Mouse (Mus musculus) midbrain, postnatal 0 days (tissue): Measurements from ENCODE around the gene Ctsd. TPM values are rescaled to one million over a fixed set of nuclear protein-coding genes. Genes with fewer than 3 reads are reported as not detected.

Source experiments
- ATAC-seq: fragments of 200-750 bp; cut with Nextera tagmentation; 2 replicates; pipeline ENCODE4 v1.8.0; 2017; ENCODE audit warnings: moderate number of reproducible peaks, mild to moderate bottlenecking, moderate TSS enrichment, moderate library complexity; ENCODE audit not compliant: low FRiP score
- DNase-seq: peaks from one replicate; pipeline ENCODE4 v3.0.0-alpha.2; 2015; ENCODE audit warnings: low spot score
- H3K27ac ChIP-seq: fragments of 300-500 bp; sonication (generic); 2 replicates; pipeline ENCODE4 v1.5.1; 2014; ENCODE audit warnings: low read depth, mild to moderate bottlenecking, low read length, mixed read lengths
- H3K27me3 ChIP-seq: fragments of 300-500 bp; sonication (generic); 2 replicates; pipeline ENCODE4 v1.6.1; 2014; ENCODE audit warnings: low read length, control low read depth, mixed read lengths; ENCODE audit not compliant: insufficient read depth
- H3K36me3 ChIP-seq: fragments of 300-500 bp; sonication (generic); 2 replicates; pipeline ENCODE4 v1.6.1; 2014; ENCODE audit warnings: low read length, control low read depth, mixed read lengths; ENCODE audit not compliant: insufficient read depth
- H3K4me1 ChIP-seq: fragments of 300-500 bp; sonication (generic); 2 replicates; pipeline ENCODE4 v1.6.1; 2014; ENCODE audit warnings: mild to moderate bottlenecking, control low read depth, antibody characterized with exemption, low read length, mixed read lengths; ENCODE audit not compliant: insufficient read depth
- H3K4me2 ChIP-seq: fragments of 300-500 bp; sonication (generic); 2 replicates; pipeline ENCODE4 v1.6.1; 2014; ENCODE audit warnings: low read depth, mild to moderate bottlenecking, low read length, mixed read lengths; ENCODE audit not compliant: poor library complexity, severe bottlenecking
- H3K4me3 ChIP-seq: fragments of 300-500 bp; sonication (generic); 2 replicates; pipeline ENCODE4 v1.5.1; 2014; ENCODE audit warnings: low read depth, mild to moderate bottlenecking, low read length, moderate library complexity
- H3K9ac ChIP-seq: fragments of 300-500 bp; sonication (generic); replicated peaks from 2 replicates; pipeline ENCODE4 v1.6.1; 2014; ENCODE audit warnings: mild to moderate bottlenecking, low read length, moderate library complexity, mixed read lengths; ENCODE audit not compliant: poor library complexity, severe bottlenecking
- H3K9me3 ChIP-seq: fragments of 300-500 bp; sonication (generic); 2 replicates; pipeline ENCODE4 v1.6.1; 2016; ENCODE audit warnings: low read length, control low read depth
- CTCF ChIP-seq: IDR thresholded peaks from 2 replicates; pipeline ENCODE4 v1.5.1; 2016; ENCODE audit warnings: antibody characterized with exemption, mild to moderate bottlenecking
- WGBS: fragments of 180-500 bp; shearing (Covaris S2); extraction: QIAGEN DNeasy Blood & Tissue Kit; methylation state at CpG from one replicate; pipeline ENCODE4 v1.1.7; 2014; 5-methylcytosine and 5-hydroxymethylcytosine counted together
- polyA plus RNA-seq: library from polyadenylated mRNA; unstranded; fragments of >200 nt; fragmentation: Nextera tagmentation; extraction: Ambion mirVana; gene quantifications from 2 replicates; pipeline ENCODE4 v1.2.1, GENCODE M21; 2015
- total RNA-seq: library from RNA; depleted of rRNA; stranded (reverse); fragments of >200 nt; gene quantifications from 2 replicates; pipeline ENCODE4 v1.2.3, GENCODE M21; 2014

The Ctsd gene
- total and polyA plus RNA-seq, 2 experiments from 2014 or later: 320 to 652 TPM

GRCm38 (mm10) chr7:142381175-142381574 is 6.7 kb downstream of the Ctsd start:
- no peak for DNase-seq
- Histone ChIP-seq H3K4me2 (no peak overlapping the region), H3K4me1 (peaks cover 3% of the 10 kb centered on the region; the same call in 1 of the 2 replicates), H3K27ac (no peak overlapping the region), H3K4me3 (no peak overlapping the region), H3K27me3 (no peaks in the 10 kb centered on the region), H3K36me3 (peaks cover 79% of the 10 kb centered on the region), H3K9me3 (no peaks in the 10 kb centered on the region), H3K9ac (no peak overlapping the region)
- no peak for TF ChIP-seq CTCF
- 94% methylated on average over 4 of the region's 4 CpGs for WGBS
- no peak for ATAC-seq

- no peak for TF ChIP-seq CTCF
- H3K4me1 ChIP-seq: no peaks in the 10 kb centered on the region
- DNase-seq (no peak), ATAC-seq (no peak)
- H3K27me3 ChIP-seq: no peaks in the 10 kb centered on the region
- H3K4me2 ChIP-seq: no peak overlapping the region
- H3K4me3 ChIP-seq: no peak overlapping the region
- H3K27ac ChIP-seq: no peak overlapping the region
- H3K9me3 ChIP-seq: no peaks in the 10 kb centered on the region
- H3K36me3 ChIP-seq: peaks cover 77% of the 10 kb centered on the region
- 86% methylated on average over 6 of the region's 6 CpGs for WGBS
- H3K9ac ChIP-seq: no peak overlapping the region
Observed at GRCm38 (mm10) chr7:142379186-142379585, 8.7 kb downstream of the Ctsd start.

GRCm38 (mm10) chr7:142377233-142377925 is 10.5 kb downstream of the Ctsd start:
- Histone ChIP-seq H3K36me3 (peaks cover 61% of the 10 kb centered on the region), H3K9me3 (no peaks in the 10 kb centered on the region), H3K4me1 (no peaks in the 10 kb centered on the region), H3K27ac (no peak overlapping the region), H3K4me3 (no peak overlapping the region), H3K9ac (no peak overlapping the region), H3K27me3 (0 out of 2 replicates have a peak, but pooled peaks cover 5% of the 10 kb centered on the region), H3K4me2 (no peak overlapping the region)
- ATAC-seq (no peak), DNase-seq (no peak)
- TF ChIP-seq CTCF: no peak
- WGBS: 94% methylated on average over 14 of the region's 14 CpGs

- DNase-seq (no peak), ATAC-seq (no peak)
- H3K4me2 ChIP-seq: no peak overlapping the region
- 90% methylated on average over 4 of the region's 4 CpGs for WGBS
- no peak for TF ChIP-seq CTCF
- no peak overlapping the region for H3K9ac ChIP-seq
- H3K27ac ChIP-seq: no peak overlapping the region
- H3K36me3 ChIP-seq: peaks cover 48% of the 10 kb centered on the region
- H3K4me1 ChIP-seq: no peaks in the 10 kb centered on the region
- no peak overlapping the region for H3K4me3 ChIP-seq
- peaks cover 12% of the 10 kb centered on the region; the same call in 1 of the 2 replicates for H3K27me3 ChIP-seq
- no peaks in the 10 kb centered on the region for H3K9me3 ChIP-seq
Observed at GRCm38 (mm10) chr7:142376096-142376495, 11.7 kb downstream of the Ctsd start.

GRCm38 (mm10) chr7:142375261-142375724 is 12.5 kb downstream of the Ctsd start:
- Histone ChIP-seq H3K9me3 (no peaks in the 10 kb centered on the region), H3K9ac (no peak overlapping the region), H3K27ac (no peak overlapping the region), H3K36me3 (peaks cover 40% of the 10 kb centered on the region), H3K4me1 (no peaks in the 10 kb centered on the region), H3K4me3 (no peak overlapping the region), H3K27me3 (peaks cover 20% of the 10 kb centered on the region; the same call in 1 of the 2 replicates), H3K4me2 (no peak overlapping the region)
- WGBS: 76% methylated on average over 6 of the region's 6 CpGs
- ATAC-seq: no peak
- TF ChIP-seq CTCF: no peak
- no peak for DNase-seq

GRCm38 (mm10) chr7:142374413-142375015 is 13.3 kb downstream of the Ctsd start:
- ATAC-seq (no peak), DNase-seq (no peak)
- no peak overlapping the region for H3K4me2 ChIP-seq
- TF ChIP-seq CTCF: no peak
- WGBS: 88% methylated on average over 5 of the region's 5 CpGs
- peaks cover 32% of the 10 kb centered on the region for H3K36me3 ChIP-seq
- no peak overlapping the region for H3K4me3 ChIP-seq
- peaks cover 23% of the 10 kb centered on the region; the same call in 1 of the 2 replicates for H3K27me3 ChIP-seq
- no peak overlapping the region for H3K9ac ChIP-seq
- H3K9me3 ChIP-seq: no peaks in the 10 kb centered on the region
- no peaks in the 10 kb centered on the region for H3K4me1 ChIP-seq
- H3K27ac ChIP-seq: no peak overlapping the region
